7 mouse cellular contexts compared by ENCODE assay signal in the genomic region with DNA sequence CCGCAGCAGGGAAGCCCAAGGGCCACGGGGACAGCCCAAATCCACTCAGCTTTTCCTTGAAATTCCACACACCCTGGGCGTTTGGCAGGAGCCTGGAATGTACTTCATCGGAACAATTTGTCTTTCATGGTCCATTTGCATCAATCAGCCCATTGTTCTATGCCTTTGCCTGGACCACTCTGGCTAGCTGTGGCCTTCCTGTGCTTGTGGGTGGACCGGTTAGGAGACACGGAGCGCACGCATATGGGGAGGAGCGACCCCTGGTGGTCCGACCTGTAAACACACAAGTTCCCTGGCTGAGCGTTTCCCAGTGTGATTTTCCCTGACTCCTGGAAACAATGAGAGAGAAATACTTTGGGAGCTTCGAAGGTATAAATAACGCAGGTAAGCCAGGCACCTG. TPM values are rescaled to one million over a fixed set of nuclear protein-coding genes. Genes with fewer than 3 reads are reported as not detected.
DNase-seq lines count a peak whose midpoint lies in the region; ATAC-seq and TF ChIP-seq lines count a peak whose summit lies in the region.

No protein-coding gene starts in this region.

- no peaks in the 10 kb centered on the region for H3K27me3 ChIP-seq in midbrain, embryonic 11.5 days (ENCODE audit: control insufficient read depth, insufficient read depth, low read length)

- H3K9me3 ChIP-seq in midbrain, embryonic 11.5 days (ENCODE audit: control insufficient read depth, low read length) = no peaks in the 10 kb centered on the region

- H3K27ac ChIP-seq in gastrocnemius, adult 2 months = 0 out of 2 replicates have a peak overlapping the region, but pooled peaks have one; percentile 94
- no peak overlapping the region for H3K27ac ChIP-seq in midbrain, embryonic 11.5 days (ENCODE audit: low read depth, low read length)

- WGBS in midbrain, embryonic 11.5 days = 18% methylated on average over 13 of the region's 13 CpGs

- intact Hi-C loops in gastrocnemius, adult 2 months (cut with DNase I) = loop anchor here (1.0 kb wide), 2 partner anchors 28 to 62 kb away; no protein-coding TSS in a partner anchor
- intact Hi-C loops in left cerebral cortex, postnatal 10 days (cut with DNase I) = no loop called here

- peak; percentile 93 for TF ChIP-seq CTCF in gastrocnemius, adult 2 months (IDR thresholded peaks at IDR 0.05)

- H3K4me1 ChIP-seq in midbrain, embryonic 11.5 days (ENCODE audit: control insufficient read depth, insufficient read depth, low read length) = peaks cover 14% of the 10 kb centered on the region

- DNase-seq in adipocyte (ENCODE audit: low spot score) = peak; percentile 80
- peak; percentile 53 to 80 for DNase-seq in cerebellum, postnatal 4 days (ENCODE audit: low spot score in 2 of 2)
- DNase-seq in gastrocnemius, adult 2 months = peak; percentile 86
- DNase-seq in left cerebral cortex, postnatal 10 days (ENCODE audit: extremely low spot score in 1 of 2, low spot score in 2 of 2) = peak; percentile 60 to 78
- DNase-seq in midbrain, embryonic 11.5 days (ENCODE audit: low spot score, missing footprints) = peak; percentile 98
- peak; percentile 24 to 63 for DNase-seq in spleen, adult 18-20 months

- ATAC-seq in inflammation-experienced regulatory T-cells, adult 6 months = peak; percentile 84
- peak; percentile 58; the same call in 1 of the 2 replicates for ATAC-seq in midbrain, embryonic 11.5 days (ENCODE audit: low FRiP score)

- peak overlapping the region; percentile 16; the same call in 1 of the 2 replicates for H3K9ac ChIP-seq in midbrain, embryonic 11.5 days (ENCODE audit: low read length)

- H3K36me3 ChIP-seq in midbrain, embryonic 11.5 days (ENCODE audit: control insufficient read depth, insufficient read depth, low read length) = no peaks in the 10 kb centered on the region

- no peak overlapping the region for H3K4me3 ChIP-seq in gastrocnemius, adult 2 months
- H3K4me3 ChIP-seq in midbrain, embryonic 11.5 days (ENCODE audit: low read depth, low read length) = no peak overlapping the region

- H3K4me2 ChIP-seq in midbrain, embryonic 11.5 days = no peak overlapping the region

RNA-seq across cellular contexts. Expression of a gene that starts 2.0 kb away (rescaled TPM):
- total RNA-seq in gastrocnemius, adult 2 months (2021) = 100 to 1,000 TPM; 184 to 604 TPM
- not detected for polyA plus RNA-seq in inflammation-experienced regulatory T-cells, adult 6 months (2017; shearing (Covaris generic))
- total RNA-seq in left cerebral cortex, postnatal 10 days (2021) = 1 to 10 TPM in 1 of 2 experiments, under 1 TPM in 1; 0.99 to 1.1 TPM
- 0.95 and 1.3 TPM in 2 replicates for polyA plus RNA-seq in midbrain, embryonic 11.5 days (2014; fragmentation: Nextera tagmentation; extraction: Ambion mirVana)

RNA-seq across cellular contexts. Expression of a gene that starts 15.3 kb away (rescaled TPM):
- 100 to 1,000 TPM in 1 of 2 experiments, 10 to 100 TPM in 1; 78.0 to 140 TPM for total RNA-seq in gastrocnemius, adult 2 months (2021)
- polyA plus RNA-seq in inflammation-experienced regulatory T-cells, adult 6 months (2017; shearing (Covaris generic)) = 1 to 10 TPM in 1 of 3 experiments, under 1 TPM in 1, not detected in 1; 0.94 to 7.2 TPM
- 10 to 100 TPM; 11.5 to 11.6 TPM for total RNA-seq in left cerebral cortex, postnatal 10 days (2021)
- 16.9 and 19.4 TPM in 2 replicates for polyA plus RNA-seq in midbrain, embryonic 11.5 days (2014; fragmentation: Nextera tagmentation; extraction: Ambion mirVana)

RNA-seq across cellular contexts. Expression of a gene that starts 37.2 kb away (rescaled TPM):
- total RNA-seq in gastrocnemius, adult 2 months (2021) = not detected
- 1 to 10 TPM; 1.9 to 5.2 (median 2.4) TPM for polyA plus RNA-seq in inflammation-experienced regulatory T-cells, adult 6 months (2017; shearing (Covaris generic))
- total RNA-seq in left cerebral cortex, postnatal 10 days (2021) = under 1 TPM; 0.75 to 0.91 TPM
- 0.36 and 0.37 TPM in 2 replicates for polyA plus RNA-seq in midbrain, embryonic 11.5 days (2014; fragmentation: Nextera tagmentation; extraction: Ambion mirVana)

RNA-seq across cellular contexts. Expression of a gene that starts 54.9 kb away (rescaled TPM):
- total RNA-seq in gastrocnemius, adult 2 months (2021) = 1 to 10 TPM in 1 of 2 experiments, under 1 TPM in 1; 0.77 to 3.3 TPM
- under 1 TPM in 1 of 3 experiments, not detected in 2; 0.24 TPM for polyA plus RNA-seq in inflammation-experienced regulatory T-cells, adult 6 months (2017; shearing (Covaris generic))
- total RNA-seq in left cerebral cortex, postnatal 10 days (2021) = 1 to 10 TPM; 2.0 to 3.3 TPM
- 0.82 and 0.92 TPM in 2 replicates for polyA plus RNA-seq in midbrain, embryonic 11.5 days (2014; fragmentation: Nextera tagmentation; extraction: Ambion mirVana)

Comparison
In these comparisons a context has a peak if more than half of its experiments do, and no peak if none do; other contexts are left out.
1. DNase-seq: peak in every context shown above with its lines; median percentile 98 in midbrain, embryonic 11.5 days; 86 in gastrocnemius, adult 2 months; 80 in adipocyte; 69 in left cerebral cortex, postnatal 10 days; 66 in cerebellum, postnatal 4 days; 44 in spleen, adult 18-20 months.
2. RNA of a gene that starts 2.0 kb away (total RNA-seq): 184 to 604 TPM in gastrocnemius, adult 2 months; 0.99 to 1.1 TPM in left cerebral cortex, postnatal 10 days; every median in the first group is over 10 times any median in the second.
3. RNA of a gene that starts 15.3 kb away (total RNA-seq): 78.0 to 140 TPM in gastrocnemius, adult 2 months; 11.5 to 11.6 TPM in left cerebral cortex, postnatal 10 days; every median in the first group is over 4 times any median in the second.